Mouse (Mus musculus) mouse trophoblast stem cell (cell line): ENCODE measurements around the gene Sost.

Experiments used
- in situ Hi-C, 2 experiments: fragments of 300-500 bp; cut with MseI, MboI; formaldehyde crosslinking; loops; 2 replicates in 1 of 2; 3 replicates in 1 of 2; pipeline ENCODE4 v1.15.1; 2025

The Sost gene

DNA sequence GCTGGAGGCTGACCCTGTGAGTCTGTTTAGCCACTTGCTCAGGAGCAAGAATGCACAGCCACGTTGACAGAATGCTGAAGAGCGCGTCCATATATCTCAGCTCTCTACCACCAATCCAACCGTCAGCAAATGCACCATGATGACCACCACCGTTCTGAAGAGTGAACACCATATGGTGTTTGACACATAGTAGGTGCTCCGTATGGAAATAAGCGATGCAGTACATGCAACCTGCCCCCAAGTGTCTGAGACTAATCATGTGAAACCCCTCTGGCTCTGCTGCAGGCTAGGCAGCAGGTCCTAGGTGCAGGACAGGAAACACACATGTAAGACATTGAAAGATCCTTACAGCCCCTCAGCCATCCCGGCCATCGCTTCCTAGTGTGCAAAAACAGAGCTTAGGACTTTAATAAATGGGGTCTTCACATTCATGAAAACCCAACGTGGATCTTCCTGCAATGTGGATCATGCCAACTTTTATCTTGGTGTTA, 16.7 kb upstream of the Sost start:
- in situ Hi-C loops = no loop called here

- in situ Hi-C loops = no loop called here
Measured at GRCm38 (mm10) chr11:101982981-101983411, 16.2 kb upstream of the Sost start.

DNA sequence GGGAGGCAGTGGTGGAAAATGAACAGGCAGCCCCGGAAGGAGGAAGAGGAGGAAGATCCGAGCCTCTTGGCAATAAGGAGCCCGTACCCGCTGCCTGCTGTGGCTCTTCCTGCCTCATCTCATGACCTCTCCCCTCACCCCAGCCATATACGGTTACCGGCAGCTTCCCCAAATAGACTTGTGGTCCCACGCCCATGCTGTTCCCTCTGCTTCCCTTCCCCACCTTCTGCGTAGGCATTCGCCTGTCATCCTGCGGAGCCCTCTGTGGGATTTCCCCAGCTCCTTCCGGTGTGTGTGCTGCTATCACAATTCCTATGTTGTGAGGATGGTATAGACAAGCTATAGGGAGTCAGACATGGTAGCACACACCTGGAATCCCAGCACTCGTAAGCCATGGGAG, 15.0 kb upstream of the Sost start:
- in situ Hi-C loops = no loop called here

- in situ Hi-C loops = no loop called here
Measured at GRCm38 (mm10) chr11:101980603-101981157, 13.9 kb upstream of the Sost start.

- in situ Hi-C loops = no loop called here
Measured at GRCm38 (mm10) chr11:101979140-101979539, 12.3 kb upstream of the Sost start.

DNA sequence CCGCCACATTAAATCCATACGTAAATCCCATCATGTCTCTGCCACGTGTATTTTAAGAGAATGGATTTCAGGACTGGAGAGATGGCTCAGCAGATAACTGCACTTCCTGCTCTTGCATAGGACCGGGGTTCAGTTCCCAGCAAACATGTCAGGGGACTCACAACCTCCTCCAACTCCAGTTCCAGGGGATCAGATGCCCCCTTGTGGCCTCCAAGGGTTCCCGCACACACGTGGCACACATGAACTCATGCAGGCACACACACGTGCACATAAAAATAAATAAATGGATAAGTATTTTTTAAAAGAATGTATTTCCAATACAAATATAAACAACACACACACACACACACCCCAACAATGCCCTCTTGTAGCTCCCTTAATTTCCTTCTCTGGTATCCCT, 10.1 kb upstream of the Sost start:
- in situ Hi-C loops = no loop called here

- in situ Hi-C loops = no loop called here
Measured at GRCm38 (mm10) chr11:101974923-101975322, 8.1 kb upstream of the Sost start.

DNA sequence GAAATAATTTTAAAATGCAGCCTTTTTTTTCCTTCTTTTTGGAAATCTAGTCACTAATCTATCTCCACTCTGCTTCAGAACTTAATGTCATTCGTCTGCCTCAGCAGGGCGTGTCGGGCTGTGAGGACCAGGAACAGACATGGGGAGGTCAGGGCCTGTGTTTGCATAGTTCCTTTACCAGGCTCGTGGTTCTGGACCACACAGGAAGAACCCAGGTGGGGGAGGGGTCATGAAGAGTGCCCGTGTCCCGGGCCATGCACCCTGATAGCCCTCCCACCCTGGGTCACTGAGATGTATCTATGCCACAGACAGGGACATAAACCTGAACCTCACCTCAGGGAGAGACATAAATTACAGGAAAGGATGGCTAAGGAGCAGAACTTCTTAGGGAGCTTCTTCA, 7.4 kb upstream of the Sost start:
- in situ Hi-C loops = no loop called here

GRCm38 (mm10) chr11:101973496-101973895, 6.7 kb upstream of the Sost start:
- in situ Hi-C loops = no loop called here

DNA sequence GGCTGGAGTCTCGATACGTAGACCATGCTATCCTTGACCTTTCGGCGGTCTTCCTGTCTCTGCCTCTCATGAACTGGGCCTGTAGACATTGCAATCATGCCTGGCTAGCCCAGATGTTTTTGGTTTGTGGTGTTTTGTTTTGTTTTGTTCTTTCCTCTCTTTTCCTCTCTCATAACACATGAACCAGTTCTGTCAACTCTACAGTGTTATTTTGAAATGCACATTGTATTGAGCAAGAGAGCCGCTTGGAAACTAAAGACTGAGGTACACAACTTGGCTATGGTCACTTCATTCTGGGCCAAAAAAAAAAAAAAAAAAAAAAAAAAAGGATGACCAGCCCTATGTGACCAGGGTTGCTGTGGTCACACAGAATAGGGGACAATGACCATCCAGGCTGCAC, 5.8 kb upstream of the Sost start:
- in situ Hi-C loops = no loop called here

- in situ Hi-C loops = no loop called here
Measured at GRCm38 (mm10) chr11:101972097-101972496, 5.3 kb upstream of the Sost start.

DNA sequence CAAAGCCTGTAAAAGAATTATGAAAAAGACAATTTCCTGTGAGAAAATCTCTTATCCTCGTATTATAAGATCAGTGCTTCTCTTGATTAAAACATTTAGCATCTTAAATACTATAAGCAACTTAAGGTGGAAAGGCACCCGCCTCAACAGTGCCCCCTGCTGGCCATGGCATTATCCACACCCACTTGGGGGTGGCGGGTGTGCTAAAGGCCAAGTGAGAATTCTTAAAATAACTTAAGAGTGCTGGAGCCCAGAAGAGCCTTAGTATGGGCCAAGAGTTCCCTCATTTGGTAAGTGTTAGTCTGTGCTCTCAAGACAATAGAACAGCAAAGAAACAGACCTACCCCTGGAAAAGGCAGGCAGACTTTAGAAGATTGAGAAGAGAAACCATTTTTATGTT, 4.6 kb upstream of the Sost start:
- in situ Hi-C loops = no loop called here

DNA sequence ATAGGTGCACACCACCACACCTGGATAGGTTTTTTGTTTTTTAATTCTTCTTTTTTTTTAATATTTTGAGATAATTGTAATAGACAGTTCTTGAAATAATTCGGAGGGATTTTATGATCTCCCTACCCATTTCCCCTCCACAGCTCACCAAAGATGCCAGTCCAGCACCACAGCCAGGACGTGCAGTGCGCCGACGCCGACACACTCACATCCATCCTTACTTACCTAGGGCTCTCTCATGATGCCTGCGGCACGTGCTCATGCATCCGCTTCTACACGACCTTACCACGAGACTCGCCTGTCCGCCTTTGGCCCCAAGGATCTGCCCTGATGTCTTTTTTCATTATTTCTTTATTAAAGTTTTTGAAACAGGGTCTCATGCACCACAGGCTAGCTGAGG, 3.0 kb upstream of the Sost start:
- in situ Hi-C loops = loop anchor here (5.0 kb wide), 1 partner anchor 48 kb away; no protein-coding TSS in a partner anchor

GRCm38 (mm10) chr11:101968791-101969190, 2.0 kb upstream of the Sost start:
- in situ Hi-C loops = loop anchor here (5.0 kb wide), 1 partner anchor 46 kb away; no protein-coding TSS in a partner anchor

DNA sequence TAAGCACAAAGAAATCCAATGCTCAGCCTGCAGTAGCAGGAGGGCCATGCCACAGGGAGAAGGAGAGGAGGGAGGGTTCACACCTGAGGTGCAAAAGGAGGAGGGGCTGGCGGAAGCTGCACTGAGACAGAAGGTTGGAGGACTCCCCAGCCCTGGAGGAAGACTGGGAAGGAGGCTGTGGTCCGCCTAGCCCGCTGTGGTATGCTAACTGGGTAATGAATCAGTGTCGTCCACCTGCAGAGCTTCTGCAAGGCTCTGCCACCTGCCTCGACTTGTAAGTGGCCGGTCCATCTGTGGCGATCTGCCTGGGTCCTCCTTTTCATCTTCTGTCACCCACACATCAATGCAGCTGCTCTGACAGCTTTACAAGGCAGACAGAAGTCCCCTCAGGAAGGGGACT, 1.5 kb upstream of the Sost start:
- in situ Hi-C loops = loop anchor here (5.0 kb wide), 1 partner anchor 46 kb away; no protein-coding TSS in a partner anchor

GRCm38 (mm10) chr11:101965553-101965952, 1.3 kb downstream of the Sost start:
- in situ Hi-C loops = loop anchor here (5.0 kb wide), 1 partner anchor 43 kb away; no protein-coding TSS in a partner anchor

GRCm38 (mm10) chr11:101964647-101965046, 2.2 kb downstream of the Sost start:
- in situ Hi-C loops = loop anchor here (5.0 kb wide), 1 partner anchor 42 kb away; no protein-coding TSS in a partner anchor

DNA sequence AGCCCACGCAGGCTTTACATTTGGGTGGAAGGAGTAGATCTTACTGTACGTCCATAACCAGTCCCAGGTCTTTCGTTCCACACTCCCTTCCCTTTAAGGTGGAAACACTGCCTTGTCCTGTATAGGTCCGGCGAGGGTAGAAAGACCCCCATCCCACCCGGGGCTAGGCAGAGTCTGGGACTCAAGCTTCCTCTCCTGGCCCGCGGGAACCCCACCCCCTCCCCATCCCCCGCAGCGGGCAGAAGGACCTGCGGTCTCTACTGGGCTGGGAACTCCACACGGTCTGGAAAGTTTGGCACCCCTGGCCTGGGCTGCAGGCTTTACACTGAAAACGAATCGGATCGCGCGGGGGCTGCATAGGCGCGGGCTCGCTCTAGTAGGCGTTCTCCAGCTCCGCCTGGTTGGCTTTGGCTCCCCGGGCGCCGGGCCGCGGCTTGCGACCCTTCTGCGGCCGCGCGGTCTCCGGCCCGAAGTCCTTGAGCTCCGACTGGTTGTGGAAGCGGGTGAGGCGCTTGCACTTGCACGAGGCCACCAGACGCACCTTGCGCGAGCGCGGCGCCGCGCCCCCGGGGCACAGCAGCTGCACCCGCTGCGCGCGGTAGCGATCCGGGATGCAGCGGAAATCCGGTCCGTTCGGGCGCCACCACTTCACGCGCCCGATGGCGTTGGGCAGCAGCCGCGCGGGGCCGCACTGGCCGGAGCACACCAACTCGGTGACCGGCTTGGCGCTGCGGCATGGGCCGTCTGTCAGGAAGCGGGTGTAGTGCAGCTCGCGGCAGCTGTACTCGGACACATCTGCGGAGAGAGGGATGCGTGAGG, 3.1 kb downstream of the Sost start:
- in situ Hi-C loops = no loop called here

- in situ Hi-C loops = no loop called here
Measured at GRCm38 (mm10) chr11:101963043-101963442, 3.8 kb downstream of the Sost start.

GRCm38 (mm10) chr11:101957476-101957875, 9.3 kb downstream of the Sost start:
- in situ Hi-C loops = no loop called here

- in situ Hi-C loops = no loop called here
Measured at GRCm38 (mm10) chr11:101953441-101953840, 13.4 kb downstream of the Sost start.

GRCm38 (mm10) chr11:101952541-101953341, 14.1 kb downstream of the Sost start:
- in situ Hi-C loops = no loop called here
